Mouse (Mus musculus) left cerebral cortex, postnatal 25 days (tissue): ENCODE measurements around the gene Apom. TPM values are rescaled to one million over a fixed set of nuclear protein-coding genes. Genes with fewer than 3 reads are reported as not detected.

Experiments
- DNase-seq, 2 experiments: peaks; one replicate each; pipeline ENCODE4 v3.0.0; 2022; ENCODE audit warnings: low spot score in 2 of 2, mixed read lengths in 1 of 2
- intact Hi-C: fragments of 180-260 bp; cut with DNase I; formaldehyde crosslinking; loops from one replicate; pipeline ENCODE4 v1.15.1; 2025
- total RNA-seq, 2 experiments: library from RNA; stranded (reverse); gene quantifications; 2 replicates each; pipeline ENCODE4 v1.2.3; 2021

Apom gene
- total RNA-seq, 2 experiments from 2014 or later, result not detected

- intact Hi-C loops, result loop anchor here (2.0 kb wide), 1 partner anchor 13 kb away; no protein-coding TSS in a partner anchor
Observed at GRCm38 (mm10) chr17:35162121-35162520, 30.3 kb upstream of the Apom start.

GRCm38 (mm10) chr17:35161421-35161820 lies 29.6 kb upstream of the Apom start:
- intact Hi-C loops, result no loop called here
- no peak for DNase-seq

More at GRCm38 (mm10) chr17:35162121-35162520, 30.3 kb upstream of the Apom start:
- no peak for DNase-seq

- intact Hi-C loops, result no loop called here
- no peak for DNase-seq
Observed at GRCm38 (mm10) chr17:35159638-35160037, 27.8 kb upstream of the Apom start.

GRCm38 (mm10) chr17:35158850-35159593 lies 27.2 kb upstream of the Apom start:
- no peak for DNase-seq
- intact Hi-C loops, result no loop called here

GRCm38 (mm10) chr17:35157661-35158175 lies 25.9 kb upstream of the Apom start:
- no peak for DNase-seq

GRCm38 (mm10) chr17:35157254-35157653 lies 25.4 kb upstream of the Apom start:
- intact Hi-C loops, result no loop called here
- DNase-seq, result no peak

More at GRCm38 (mm10) chr17:35157661-35158175, 25.9 kb upstream of the Apom start:
- intact Hi-C loops, result no loop called here

GRCm38 (mm10) chr17:35156461-35157200 lies 24.8 kb upstream of the Apom start:
- no peak for DNase-seq
- intact Hi-C loops, result no loop called here

GRCm38 (mm10) chr17:35155451-35155850 lies 23.6 kb upstream of the Apom start:
- intact Hi-C loops, result no loop called here
- no peak for DNase-seq

GRCm38 (mm10) chr17:35154616-35155015 lies 22.8 kb upstream of the Apom start:
- intact Hi-C loops, result no loop called here
- no peak for DNase-seq

- intact Hi-C loops, result no loop called here
- no peak for DNase-seq
Observed at GRCm38 (mm10) chr17:35153931-35154330, 22.1 kb upstream of the Apom start.

- DNase-seq, result no peak
Observed at GRCm38 (mm10) chr17:35153077-35153476, 21.2 kb upstream of the Apom start.

GRCm38 (mm10) chr17:35152121-35152520 lies 20.3 kb upstream of the Apom start:
- intact Hi-C loops, result no loop called here

More at GRCm38 (mm10) chr17:35153077-35153476, 21.2 kb upstream of the Apom start:
- intact Hi-C loops, result no loop called here

GRCm38 (mm10) chr17:35147922-35148639 lies 16.2 kb upstream of the Apom start:
- intact Hi-C loops, result loop anchor here (2.0 kb wide), 1 partner anchor 15 kb away; no protein-coding TSS in a partner anchor
- DNase-seq, result no peak

More at GRCm38 (mm10) chr17:35152121-35152520, 20.3 kb upstream of the Apom start:
- DNase-seq, result no peak

- intact Hi-C loops, result no loop called here
- no peak for DNase-seq
Observed at GRCm38 (mm10) chr17:35147348-35147747, 15.5 kb upstream of the Apom start.

- DNase-seq, result no peak
- intact Hi-C loops, result no loop called here
Observed at GRCm38 (mm10) chr17:35146139-35146538, 14.3 kb upstream of the Apom start.

- intact Hi-C loops, result no loop called here
- DNase-seq, result no peak
Observed at GRCm38 (mm10) chr17:35141971-35142370, 10.1 kb upstream of the Apom start.

GRCm38 (mm10) chr17:35140490-35140996 lies 8.7 kb upstream of the Apom start:
- DNase-seq, result no peak
- intact Hi-C loops, result no loop called here

- DNase-seq, result no peak
- intact Hi-C loops, result no loop called here
Observed at GRCm38 (mm10) chr17:35139269-35139668, 7.4 kb upstream of the Apom start.

GRCm38 (mm10) chr17:35135591-35136320 lies 3.9 kb upstream of the Apom start:
- intact Hi-C loops, result loop anchor here (1.0 kb wide), 1 partner anchor 29 kb away; the partner anchor contains the start of gene Prrc2a
- DNase-seq, result no peak
